Mouse (Mus musculus) monocyte, adult 5-6 weeks (primary cell): ENCODE data around the gene Esam. TPM values are rescaled to one million over a fixed set of nuclear protein-coding genes. Genes with fewer than 3 reads are reported as not detected.

ENCODE experiments used
- ATAC-seq: fragments of 153-309, 156-312 bp; replicated peaks from 2 replicates; pipeline ENCODE4 v1.8.0; 2017; ENCODE audit warnings: mild to moderate bottlenecking; ENCODE audit not compliant: low TSS enrichment, insufficient number of reproducible peaks, severe bottlenecking, poor library complexity, low FRiP score
- total RNA-seq: library from RNA; stranded (forward); fragments of 200-1000, 200-491, 200-594 nt; gene quantifications from 3 replicates; pipeline ENCODE4 v1.2.3, GENCODE M21; 2017

The Esam gene
- total RNA-seq, 1 experiment from 2014 or later, result not detected

GRCm38 (mm10) chr9:37528225-37528970, 520 bp downstream of the Esam start:
- no peak for ATAC-seq

GRCm38 (mm10) chr9:37530031-37530887, 2.4 kb downstream of the Esam start:
- ATAC-seq, result no peak

- ATAC-seq, result no peak
Measured at GRCm38 (mm10) chr9:37530888-37531705, 3.2 kb downstream of the Esam start.

GRCm38 (mm10) chr9:37536851-37537250, 9.0 kb downstream of the Esam start:
- no peak for ATAC-seq

GRCm38 (mm10) chr9:37537658-37538250, 9.9 kb downstream of the Esam start:
- no peak for ATAC-seq

- no peak for ATAC-seq
Measured at GRCm38 (mm10) chr9:37539170-37540025, 11.5 kb downstream of the Esam start, which contains the start of gene Vsig2. TSS of gene Vsig2 (plus strand) at chr9:37539255.

GRCm38 (mm10) chr9:37540226-37540625, 12.3 kb downstream of the Esam start:
- ATAC-seq, result no peak

GRCm38 (mm10) chr9:37540701-37541575, 13.1 kb downstream of the Esam start:
- no peak for ATAC-seq

- no peak for ATAC-seq
Measured at GRCm38 (mm10) chr9:37541851-37542642, 14.2 kb downstream of the Esam start.

- no peak for ATAC-seq
Measured at GRCm38 (mm10) chr9:37543869-37544440, 16.1 kb downstream of the Esam start.

GRCm38 (mm10) chr9:37544447-37545165, 16.7 kb downstream of the Esam start:
- ATAC-seq, result 0 out of 2 replicates have a peak, but pooled peaks have one; percentile 33

- no peak for ATAC-seq
Measured at GRCm38 (mm10) chr9:37545166-37545610, 17.3 kb downstream of the Esam start.

GRCm38 (mm10) chr9:37545847-37546452, 18.1 kb downstream of the Esam start:
- no peak for ATAC-seq

GRCm38 (mm10) chr9:37546889-37547288, 19.0 kb downstream of the Esam start:
- no peak for ATAC-seq

GRCm38 (mm10) chr9:37550435-37550834, 22.6 kb downstream of the Esam start:
- no peak for ATAC-seq
